Mouse (Mus musculus): ENCODE measurements around the gene Rnf10.

Rnf10 gene

DNA sequence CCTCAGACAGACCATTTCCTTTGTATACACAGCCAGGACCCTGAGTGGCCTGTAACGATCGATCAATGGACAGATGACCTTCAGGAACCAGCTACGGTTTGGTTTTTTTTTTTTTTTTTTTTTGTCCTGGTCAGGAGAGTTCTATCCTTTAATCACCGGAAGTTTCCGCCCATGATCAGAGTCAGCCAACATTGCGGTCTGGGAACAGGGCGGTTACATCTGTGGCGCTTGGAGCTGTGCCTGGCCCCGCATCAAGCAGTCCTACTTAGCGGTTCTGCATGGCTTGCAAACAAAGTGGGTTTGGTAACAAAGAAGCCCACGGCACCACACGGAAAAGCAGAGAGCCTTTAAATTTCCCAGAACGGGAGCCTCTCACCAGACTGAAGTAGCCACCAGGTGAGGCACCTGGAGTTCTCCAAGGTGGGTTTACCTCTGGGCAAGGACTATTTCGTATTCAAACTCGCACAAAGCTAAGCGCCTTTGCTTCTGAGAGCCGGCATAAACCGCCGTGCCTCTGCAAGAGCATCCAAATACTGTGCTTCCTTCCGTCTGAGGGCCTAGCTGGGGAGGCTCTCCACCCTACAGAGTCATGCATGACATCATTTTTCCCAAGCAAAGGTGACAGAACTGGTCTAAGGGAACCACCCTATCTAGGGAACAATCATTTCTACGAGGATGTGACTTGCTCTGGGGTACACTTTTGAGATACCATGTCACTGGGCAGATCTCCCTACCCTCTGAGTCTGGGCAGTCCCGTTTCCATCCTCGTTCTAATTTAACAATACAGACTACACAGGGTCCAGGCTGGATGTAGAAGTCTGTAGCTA, 68.8 kb downstream of the Rnf10 start:
- DNase-seq (ENCODE audit: low spot score in 2 of 2): no peak

DNA sequence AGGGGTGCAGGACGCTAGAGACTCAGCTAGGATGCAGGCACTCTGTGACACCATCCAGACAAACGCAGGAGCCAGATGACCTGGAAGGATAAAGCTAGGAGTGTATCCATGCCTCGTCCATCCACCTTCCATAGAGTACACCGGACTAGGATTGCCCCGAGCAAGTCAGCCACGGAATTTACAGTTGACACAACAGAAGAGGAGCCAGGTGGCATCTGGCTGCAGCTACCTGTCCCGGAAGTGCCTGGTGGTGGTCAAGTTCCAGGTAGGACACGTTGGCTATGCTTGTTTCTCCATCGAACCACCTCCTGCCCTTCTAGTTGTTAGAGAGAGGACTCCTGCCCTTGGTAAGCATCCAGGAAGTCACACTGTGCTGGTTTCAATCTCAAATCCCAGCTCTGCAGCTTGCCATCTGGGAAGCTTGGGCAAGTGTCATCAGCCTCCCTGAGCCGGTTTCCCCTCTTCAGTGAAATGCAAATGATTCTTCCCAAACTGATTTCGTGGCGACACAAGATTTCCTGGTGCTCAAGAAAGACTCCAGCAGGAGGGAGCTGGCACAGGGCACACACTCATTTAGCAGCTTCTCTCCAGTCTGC, 78.0 kb downstream of the Rnf10 start:
- DNase-seq (ENCODE audit: low spot score in 2 of 2): no peak

- DNase-seq (ENCODE audit: low spot score in 2 of 2): peak; percentile 60 to 64
Observed at GRCm38 (mm10) chr5:115193669-115194625, 78.8 kb downstream of the Rnf10 start, which contains the start of gene Cabp1. Gene Cabp1 (minus strand): TSS chr5:115194381.

GRCm38 (mm10) chr5:115193226-115193625, 79.5 kb downstream of the Rnf10 start:
- DNase-seq (ENCODE audit: low spot score in 2 of 2): no peak

DNA sequence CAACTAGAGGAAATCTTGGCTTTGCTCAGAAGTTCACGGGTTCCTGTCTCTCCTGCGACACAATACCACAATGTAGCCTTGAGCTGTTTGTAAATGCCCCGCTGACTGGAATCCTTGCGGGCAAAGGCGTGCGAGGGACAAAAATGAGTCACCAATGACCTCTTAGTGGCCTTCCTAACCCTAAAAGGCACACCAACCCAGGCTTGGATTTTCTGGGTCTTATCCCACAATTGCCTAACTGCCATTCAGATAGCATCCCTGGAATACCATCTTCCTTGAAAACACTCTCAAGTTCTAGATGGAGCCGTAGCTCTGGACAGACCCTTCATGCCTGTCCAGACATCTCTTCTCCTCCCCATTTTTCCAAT, 79.9 kb downstream of the Rnf10 start:
- no peak for DNase-seq (ENCODE audit: low spot score in 2 of 2)

- DNase-seq (ENCODE audit: low spot score in 2 of 2): no peak
Observed at GRCm38 (mm10) chr5:115191880-115192827, 80.5 kb downstream of the Rnf10 start.

All from right cerebral cortex, postnatal 36 days (tissue).